11 mouse cellular contexts compared by ENCODE assay signal in the genomic region with DNA sequence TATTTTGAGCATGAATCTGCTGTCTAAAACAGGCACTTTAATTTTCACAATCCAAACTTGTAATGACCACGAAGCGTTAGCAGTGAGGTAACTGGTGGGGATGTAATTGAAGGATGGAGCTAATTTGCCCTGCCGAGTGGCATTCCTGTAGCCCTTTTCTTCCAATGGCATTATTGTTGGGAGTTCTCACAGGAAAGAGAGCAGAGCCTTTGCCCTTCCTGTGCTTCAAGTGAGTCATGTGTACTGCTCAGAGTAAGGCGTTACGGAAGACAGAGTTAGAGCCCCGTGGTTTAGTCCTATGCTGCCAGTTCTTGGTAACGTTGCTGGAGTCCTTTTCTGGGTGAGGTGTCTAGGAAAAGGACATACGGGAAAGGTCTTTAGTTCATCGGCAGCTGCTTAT. TPM values are rescaled to one million over a fixed set of nuclear protein-coding genes. Genes with fewer than 3 reads are reported as not detected.
DNase-seq lines count a peak whose midpoint lies in the region; ATAC-seq and TF ChIP-seq lines count a peak whose summit lies in the region.
"Had no signal": no experiment of that assay in that cellular context is flagged by ENCODE, and none has a peak within 500 bp of the region (broad histone marks: within the 10 kb centered on the region; RNA-seq: fewer than 3 reads in every experiment).

No protein-coding gene starts in this region.

- H3K9ac ChIP-seq in hindbrain, postnatal 0 days (replicated peaks; ENCODE audit: low read length): no peak overlapping the region
- no peak overlapping the region for H3K9ac ChIP-seq in hindbrain, embryonic 14.5 days

- peak overlapping the region; percentile 13; the same call in 1 of the 2 replicates for H3K4me2 ChIP-seq in hindbrain, postnatal 0 days (ENCODE audit: low read depth, low read length)
- no peak overlapping the region for H3K4me2 ChIP-seq in hindbrain, embryonic 14.5 days (replicated peaks)

- WGBS in hindbrain, postnatal 0 days: 31% methylated on average over 9 of the region's 9 CpGs
- WGBS in hindbrain, embryonic 14.5 days: 35% methylated on average over 9 of the region's 9 CpGs

- peaks cover 13% of the 10 kb centered on the region; the same call in 1 of the 2 replicates for H3K36me3 ChIP-seq in hindbrain, postnatal 0 days (ENCODE audit: insufficient read depth, low read length)
- H3K36me3 ChIP-seq in hindbrain, embryonic 14.5 days (replicated peaks; ENCODE audit: control insufficient read depth, insufficient read depth): peaks cover 17% of the 10 kb centered on the region

- H3K4me3 ChIP-seq in hindbrain, postnatal 0 days (ENCODE audit: low read length): no peak overlapping the region
- no peak overlapping the region for H3K4me3 ChIP-seq in hindbrain, embryonic 14.5 days (replicated peaks; ENCODE audit: low read length)

- 0 out of 2 replicates have a peak, but pooled peaks have one; percentile 12 for ATAC-seq in hindbrain, postnatal 0 days
- no peak for ATAC-seq in hindbrain, embryonic 14.5 days (ENCODE audit: low FRiP score)
- peak; percentile 43 for ATAC-seq in inflammation-experienced regulatory T-cells, adult 6 months

- no peak for TF ChIP-seq CTCF in hindbrain, postnatal 0 days (IDR thresholded peaks at IDR 0.05; ENCODE audit: low read depth)

- peak; percentile 42 for DNase-seq in adrenal gland, postnatal 14 days
- DNase-seq in adrenal gland, postnatal 10 days: no peak
- no peak for DNase-seq in hindbrain, postnatal 0 days (ENCODE audit: low spot score)
- DNase-seq in hindbrain, embryonic 14.5 days (ENCODE audit: low spot score): no peak
- peak; percentile 22 for DNase-seq in CD4-positive, CD25-positive, alpha-beta regulatory T cell, adult 2 months (ENCODE audit: low read depth, low spot score)
- no peak for DNase-seq in adipocyte (ENCODE audit: low spot score)
- DNase-seq in thymus, postnatal 10 days (ENCODE audit: low spot score in 2 of 2): no peak
- DNase-seq: B cell, adult 2 months; cerebellum, postnatal 36 days; right cerebral cortex, adult 18-20 months had no signal

- no peaks in the 10 kb centered on the region for H3K9me3 ChIP-seq in hindbrain, postnatal 0 days (ENCODE audit: low read length)
- H3K9me3 ChIP-seq in hindbrain, embryonic 14.5 days (ENCODE audit: control insufficient read depth, low read length): no peaks in the 10 kb centered on the region

- H3K27ac ChIP-seq in hindbrain, postnatal 0 days: no peak overlapping the region
- H3K27ac ChIP-seq in hindbrain, embryonic 14.5 days: no peak overlapping the region

- H3K27me3 ChIP-seq in hindbrain, postnatal 0 days (ENCODE audit: insufficient read depth, low read length): no peaks in the 10 kb centered on the region
- H3K27me3 ChIP-seq in hindbrain, embryonic 14.5 days (ENCODE audit: control insufficient read depth, insufficient read depth, low read length): no peaks in the 10 kb centered on the region

- no peaks in the 10 kb centered on the region for H3K4me1 ChIP-seq in hindbrain, postnatal 0 days (ENCODE audit: insufficient read depth, low read length)
- 0 out of 2 replicates have a peak, but pooled peaks cover 8% of the 10 kb centered on the region for H3K4me1 ChIP-seq in hindbrain, embryonic 14.5 days (replicated peaks; ENCODE audit: control insufficient read depth, insufficient read depth, low read length)

RNA-seq across cellular contexts. Expression of a gene that starts 10.2 kb away (rescaled TPM):
- total RNA-seq in adrenal gland, postnatal 14 days (2021): 181 and 182 TPM in 2 replicates
- 100 to 1,000 TPM; 137 to 155 TPM for total RNA-seq in adrenal gland, postnatal 10 days (2021)
- total RNA-seq in hindbrain, postnatal 0 days (2014; rRNA removed): 54.0 and 64.4 TPM in 2 replicates
- polyA plus RNA-seq in hindbrain, postnatal 0 days (2015; fragmentation: Nextera tagmentation; extraction: Ambion mirVana): 88.1 and 89.7 TPM in 2 replicates
- polyA plus RNA-seq in hindbrain, embryonic 14.5 days (2014; fragmentation: Nextera tagmentation; extraction: Ambion mirVana): 63.8 and 65.1 TPM in 2 replicates
- polyA plus RNA-seq in inflammation-experienced regulatory T-cells, adult 6 months (2017; shearing (Covaris generic)): 1 to 10 TPM in 2 of 3 experiments, under 1 TPM in 1; 0.94 to 5.9 (median 1.2) TPM

Comparison
In these comparisons a context has a peak if more than half of its experiments do, and no peak if none do; other contexts are left out.
1. DNase-seq: peak in adrenal gland, postnatal 14 days (single experiment) and CD4-positive, CD25-positive, alpha-beta regulatory T cell, adult 2 months (single experiment); none in adrenal gland, postnatal 10 days (single experiment), hindbrain, postnatal 0 days (single experiment), hindbrain, embryonic 14.5 days (single experiment), adipocyte (single experiment) and thymus, postnatal 10 days (0 of 2).